Mouse (Mus musculus) urinary bladder, postnatal 4 days (tissue): ENCODE measurements at regions not wholly inside any gene's neighbourhood (a gene's known extent, or its start where the extent isn't known, plus 50 kb on each side); places are given as distances from the start of the nearest gene placed in this dataset.

Source experiments
- DNase-seq, 2 experiments: peaks; one replicate each; pipeline ENCODE4 v3.0.0; 2021 to 2022; ENCODE audit warnings: low spot score in 2 of 2

DNA sequence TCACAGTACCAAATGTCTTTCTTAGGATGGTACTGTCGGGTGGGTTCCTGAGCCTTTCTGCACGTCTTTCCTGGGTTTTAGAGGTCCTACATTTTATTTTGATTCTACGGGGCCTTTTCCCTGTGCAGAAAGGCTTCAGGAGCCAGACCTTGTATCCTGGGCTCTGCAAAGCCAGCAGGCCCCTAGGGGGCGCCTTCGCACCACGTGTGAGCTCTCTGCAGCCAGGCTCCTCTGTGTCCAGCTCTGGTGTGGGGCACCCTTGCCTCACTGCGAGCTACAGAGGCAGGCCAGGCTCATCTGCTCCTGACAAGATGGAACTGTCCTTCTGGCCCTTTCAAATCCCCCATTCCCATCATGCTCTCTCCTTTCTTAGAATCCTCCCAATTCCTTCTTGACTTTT is 53.3 kb upstream of the Usp3 start:
- peak; percentile 80 to 87 for DNase-seq

DNA sequence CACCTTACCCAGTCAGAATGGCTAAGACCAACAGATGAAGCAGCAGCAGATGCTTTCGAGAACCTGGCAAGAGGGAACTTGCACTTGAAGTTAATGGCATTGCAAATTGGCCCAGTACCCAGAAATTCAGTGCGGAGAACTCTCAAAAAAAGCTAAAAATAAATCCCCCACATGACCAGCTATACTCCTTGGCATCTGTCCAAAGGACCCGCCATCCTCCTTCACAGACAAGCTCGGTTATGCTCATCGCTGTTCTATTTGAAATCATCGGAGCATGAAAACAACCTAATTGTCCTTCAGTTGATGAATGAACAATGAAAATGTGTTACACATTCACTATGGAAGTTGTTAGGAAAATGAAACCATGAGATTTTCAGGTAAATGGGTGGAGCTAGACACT is 58.4 kb upstream of the Usp3 start:
- DNase-seq = no peak

DNA sequence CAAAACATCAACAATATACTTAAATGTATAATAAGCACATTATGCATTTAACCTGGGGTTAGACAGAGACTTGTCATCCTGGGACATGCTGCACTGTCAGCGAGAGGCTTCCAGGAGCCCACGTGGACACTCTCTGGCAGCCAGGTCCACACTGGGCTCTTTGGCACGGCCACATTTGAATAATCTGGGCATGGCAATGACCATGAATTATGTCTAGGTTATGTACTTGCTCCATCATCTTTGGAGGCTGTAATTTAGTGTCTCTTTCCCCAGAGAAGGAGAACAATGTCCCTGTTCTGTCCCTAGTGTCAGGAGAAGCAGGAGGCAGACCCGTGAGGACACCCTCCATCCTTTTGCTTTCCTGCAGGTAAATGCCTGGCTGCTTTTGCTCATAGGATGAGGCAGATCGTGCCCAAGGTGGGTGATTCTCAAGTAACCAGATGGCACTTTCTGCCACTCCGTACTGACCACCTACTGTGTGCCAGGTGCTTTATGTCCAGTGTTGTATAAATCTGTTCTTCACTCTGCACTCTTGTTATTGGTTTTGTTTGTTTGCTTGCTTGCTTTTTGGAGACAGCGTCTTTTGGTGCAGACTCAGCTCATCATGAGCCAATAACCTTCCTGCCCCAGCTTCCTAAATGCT is 56.2 kb upstream of the Car12 start:
- DNase-seq = no peak

DNA sequence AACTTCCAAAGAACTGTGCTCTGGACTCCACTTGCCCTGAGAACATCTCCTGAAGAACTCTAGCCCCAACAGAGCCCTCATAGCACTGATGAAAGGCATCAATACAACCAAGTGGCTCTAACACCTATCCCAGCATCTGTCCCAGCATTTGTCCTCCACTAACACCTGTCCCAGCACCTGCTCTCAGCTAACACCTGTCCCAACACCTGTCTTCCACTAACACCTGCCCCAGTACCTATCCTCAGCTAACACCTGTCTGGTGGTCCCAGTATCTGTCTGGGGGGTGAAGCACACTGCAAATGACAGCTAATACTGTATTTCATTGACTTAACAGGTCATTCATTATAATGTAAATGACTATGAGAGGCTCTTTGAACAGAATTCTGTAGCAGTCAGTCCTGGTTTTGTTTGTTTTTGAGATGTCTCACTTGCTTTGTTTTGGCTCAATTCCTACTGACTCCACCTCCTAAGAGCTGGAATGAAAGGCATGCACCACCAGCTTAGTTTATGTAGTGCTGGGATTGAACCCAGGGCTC is 54.7 kb upstream of the Car12 start:
- no peak for DNase-seq

DNA sequence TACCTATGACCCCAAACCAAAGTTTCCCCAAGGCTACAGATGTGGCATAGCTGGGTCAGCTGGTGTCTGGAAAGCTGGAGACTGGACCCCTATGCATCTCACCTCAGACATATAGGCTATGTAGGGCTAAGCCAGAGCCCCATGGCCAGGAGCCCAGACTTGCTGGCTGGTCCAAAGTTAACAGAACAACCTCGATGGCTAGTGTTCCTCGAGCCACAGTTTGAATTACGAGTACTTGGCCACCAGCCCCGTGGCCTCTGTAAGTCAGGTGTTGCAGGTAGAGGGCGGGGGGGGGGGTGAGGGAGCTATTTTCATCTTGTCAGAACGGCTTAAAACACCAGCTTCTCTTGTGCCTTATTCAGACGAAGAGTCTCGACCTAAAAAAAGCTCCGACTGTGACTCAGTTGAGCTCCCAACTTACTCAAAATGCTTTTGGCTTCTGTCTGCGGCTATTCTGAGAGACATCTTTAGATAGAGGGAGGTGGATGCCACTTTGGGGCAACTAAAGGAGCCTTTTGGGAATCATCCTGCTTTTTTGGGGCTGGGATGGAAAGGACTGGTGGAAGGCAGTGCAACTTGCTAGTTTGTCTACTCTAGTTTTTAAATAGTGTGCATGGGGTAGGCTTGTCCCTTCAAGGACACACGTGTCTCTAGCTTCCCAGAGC is 53.6 kb upstream of the Car12 start:
- no peak for DNase-seq

DNA sequence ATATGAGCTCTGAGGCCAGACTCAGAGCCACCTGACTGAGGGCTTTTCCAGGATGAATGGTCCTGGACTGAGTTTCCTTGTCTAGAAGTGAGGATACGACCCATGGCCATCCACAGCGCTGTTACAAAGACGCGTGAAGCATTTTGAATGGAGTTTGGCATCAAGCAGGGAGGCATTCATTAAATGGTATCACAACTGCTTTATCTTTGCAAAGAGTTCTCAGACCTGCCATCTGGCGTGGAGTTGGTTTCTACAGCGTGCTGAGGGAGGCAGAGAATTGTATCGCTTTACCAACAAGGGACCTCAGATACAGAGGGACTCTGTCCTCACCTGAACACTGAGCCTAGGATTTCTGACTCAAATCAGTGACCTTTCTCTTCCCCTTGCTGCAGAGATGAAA is 51.9 kb upstream of the Car12 start:
- no peak for DNase-seq

DNA sequence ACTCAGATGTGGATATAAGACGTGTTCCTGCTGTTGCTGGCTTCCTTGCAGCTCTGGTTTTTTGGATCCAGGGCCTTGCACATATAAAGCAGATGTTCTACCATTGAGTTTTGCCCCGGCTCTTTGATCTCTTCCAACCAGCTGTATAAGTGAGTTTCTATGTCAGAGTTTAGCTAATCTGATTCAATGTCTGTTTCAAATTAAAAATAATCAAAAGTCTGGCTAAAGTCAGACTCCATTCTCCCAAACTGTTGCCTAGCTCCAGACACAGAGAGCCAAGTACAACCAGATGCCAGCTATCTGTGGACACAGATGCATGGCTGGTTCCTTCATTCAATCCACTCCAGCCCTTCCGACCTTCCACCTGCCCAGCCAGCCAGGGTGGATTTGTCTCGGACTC is 51.0 kb upstream of the Car12 start:
- no peak for DNase-seq
